Mouse (Mus musculus) ES-Bruce4 (cell line): ENCODE data around the gene Myl12a. TPM values are rescaled to one million over a fixed set of nuclear protein-coding genes. Genes with fewer than 3 reads are reported as not detected.

Experiments used
- H3K27ac ChIP-seq: 2 replicates; pipeline ENCODE4 v1.5.1; 2012; ENCODE audit warnings: low read length, inconsistent platforms; ENCODE audit not compliant: insufficient read depth
- H3K27me3 ChIP-seq: 2 replicates; pipeline ENCODE4 v1.6.1; 2012; ENCODE audit warnings: mild to moderate bottlenecking, low read length, inconsistent platforms; ENCODE audit not compliant: control insufficient read depth, poor library complexity, insufficient read depth, severe bottlenecking
- H3K36me3 ChIP-seq: 2 replicates; pipeline ENCODE4 v1.6.1; 2012; ENCODE audit warnings: inconsistent platforms, mild to moderate bottlenecking, low read length, moderate library complexity; ENCODE audit not compliant: control insufficient read depth, poor library complexity, insufficient read depth, severe bottlenecking
- H3K4me1 ChIP-seq: one replicate; pipeline ENCODE4 v1.8.1; 2011; ENCODE audit warnings: low read length; ENCODE audit not compliant: control insufficient read depth, insufficient read depth
- H3K4me3 ChIP-seq: 2 replicates; pipeline ENCODE4 v1.5.1; 2011; ENCODE audit warnings: low read depth, mild to moderate bottlenecking, low read length
- H3K9ac ChIP-seq: 2 replicates; pipeline ENCODE4 v1.6.1; 2012; ENCODE audit warnings: low read depth, mild to moderate bottlenecking, inconsistent platforms; ENCODE audit not compliant: poor library complexity, severe bottlenecking
- H3K9me3 ChIP-seq: replicated peaks from 2 replicates; pipeline ENCODE4 v1.6.1; 2012; ENCODE audit warnings: mild to moderate bottlenecking, low read length, inconsistent platforms; ENCODE audit not compliant: control insufficient read depth, poor library complexity, insufficient read depth, severe bottlenecking
- CTCF ChIP-seq: IDR thresholded peaks from one replicate; pipeline ENCODE4 v1.8.1; 2011; ENCODE audit warnings: low read depth, low read length
- EP300 ChIP-seq: IDR thresholded peaks from 2 replicates; pipeline ENCODE4 v1.6.1; 2011; ENCODE audit warnings: low read depth, low read length; ENCODE audit not compliant: insufficient read depth
- POLR2A ChIP-seq: IDR thresholded peaks from one replicate; pipeline ENCODE4 v1.8.1; 2011; ENCODE audit warnings: low read length; ENCODE audit not compliant: insufficient read depth
- polyA plus RNA-seq: library from polyadenylated mRNA; stranded (reverse); fragments of >200 nt; gene quantifications from 2 replicates; pipeline ENCODE4 v1.2.4, GENCODE M21; 2011; ENCODE audit warnings: low read depth; ENCODE audit not compliant: missing spikeins, insufficient read depth, insufficient read length

The Myl12a gene
- polyA plus RNA-seq, 1 experiment, result 626 TPM

- Histone ChIP-seq H3K4me1 (peaks cover 2% of the 10 kb centered on the region), H3K27me3 (no peaks in the 10 kb centered on the region), H3K4me3 (peak within 1 kb of the TSS; percentile 99), H3K9ac (peak within 1 kb of the TSS; percentile 99), H3K27ac (peak within 1 kb of the TSS; percentile 64), H3K36me3 (0 out of 2 replicates have a peak, but pooled peaks cover 4% of the 10 kb centered on the region), H3K9me3 (no peaks in the 10 kb centered on the region)
- TF ChIP-seq CTCF, result no peak
- TF ChIP-seq EP300, result 0 out of 2 replicates have a peak, but pooled peaks have one; percentile 5
- TF ChIP-seq POLR2A, result peak; percentile 62
Measured at GRCm38 (mm10) chr17:71002081-71002743, 466 bp downstream of the Myl12a start, which contains the start of gene Myom1. TSS of gene Myom1 (plus strand) at chr17:71002633.

GRCm38 (mm10) chr17:71001699-71002080 lies 988 bp downstream of the Myl12a start:
- H3K36me3 ChIP-seq, result peaks cover 4% of the 10 kb centered on the region; the same call in 1 of the 2 replicates

GRCm38 (mm10) chr17:71001067-71001466 lies 1.6 kb downstream of the Myl12a start:
- Histone ChIP-seq H3K4me1 (peaks cover 2% of the 10 kb centered on the region), H3K9me3 (no peaks in the 10 kb centered on the region), H3K9ac (peak overlapping the region; percentile 99), H3K4me3 (peak overlapping the region; percentile 21; the same call in 1 of the 2 replicates), H3K36me3 (peaks cover 7% of the 10 kb centered on the region), H3K27ac (no peak overlapping the region), H3K27me3 (no peaks in the 10 kb centered on the region)
- TF ChIP-seq EP300 (no peak), CTCF (no peak), POLR2A (no peak)

More at GRCm38 (mm10) chr17:71001699-71002080, 988 bp downstream of the Myl12a start:
- Histone ChIP-seq H3K4me3 (peak overlapping the region; percentile 99), H3K9me3 (no peaks in the 10 kb centered on the region), H3K27ac (peak overlapping the region; percentile 61), H3K27me3 (no peaks in the 10 kb centered on the region), H3K9ac (peak overlapping the region; percentile 99), H3K4me1 (peaks cover 2% of the 10 kb centered on the region)
- TF ChIP-seq POLR2A, result no peak
- no peak for TF ChIP-seq EP300
- TF ChIP-seq CTCF, result no peak

- Histone ChIP-seq H3K9ac (peak overlapping the region; percentile 31; the same call in 1 of the 2 replicates), H3K36me3 (peaks cover 15% of the 10 kb centered on the region), H3K9me3 (no peaks in the 10 kb centered on the region), H3K27ac (no peak overlapping the region), H3K4me3 (no peak overlapping the region), H3K27me3 (no peaks in the 10 kb centered on the region), H3K4me1 (peaks cover 2% of the 10 kb centered on the region)
- TF ChIP-seq CTCF (no peak), EP300 (no peak), POLR2A (no peak)
Measured at GRCm38 (mm10) chr17:71000255-71000654, 2.4 kb downstream of the Myl12a start.

- Histone ChIP-seq H3K9me3 (no peaks in the 10 kb centered on the region), H3K9ac (no peak overlapping the region), H3K36me3 (peaks cover 17% of the 10 kb centered on the region), H3K27ac (no peak overlapping the region), H3K27me3 (no peaks in the 10 kb centered on the region), H3K4me3 (no peak overlapping the region), H3K4me1 (peaks cover 2% of the 10 kb centered on the region)
- TF ChIP-seq CTCF, result no peak
- TF ChIP-seq EP300, result no peak
- no peak for TF ChIP-seq POLR2A
Measured at GRCm38 (mm10) chr17:70999187-70999586, 3.5 kb downstream of the Myl12a start.

GRCm38 (mm10) chr17:70998400-70998975 lies 4.2 kb downstream of the Myl12a start:
- no peak for TF ChIP-seq EP300
- no peak for TF ChIP-seq CTCF
- no peak for TF ChIP-seq POLR2A
- H3K27ac ChIP-seq, result no peak overlapping the region
- peaks cover 23% of the 10 kb centered on the region for H3K36me3 ChIP-seq
- no peaks in the 10 kb centered on the region for H3K27me3 ChIP-seq
- peaks cover 2% of the 10 kb centered on the region for H3K4me1 ChIP-seq
- no peaks in the 10 kb centered on the region for H3K9me3 ChIP-seq
- no peak overlapping the region for H3K4me3 ChIP-seq
- H3K9ac ChIP-seq, result no peak overlapping the region
